Mouse (Mus musculus) heart, embryonic 12.5 days (tissue): Measurements from ENCODE around the gene Acot2. TPM values are rescaled to one million over a fixed set of nuclear protein-coding genes. Genes with fewer than 3 reads are reported as not detected.
"Not testable (repeated sequence)": the region's sequence is repeated elsewhere in the genome, so short reads cannot be mapped to it uniquely, and the experiment has no call there.

Experiments
- ATAC-seq: fragments of 200-750 bp; cut with Nextera tagmentation; 2 replicates; pipeline ENCODE4 v1.8.0; 2017; ENCODE audit warnings: moderate TSS enrichment, moderate library complexity; ENCODE audit not compliant: insufficient number of reproducible peaks, low FRiP score
- H3K27ac ChIP-seq: fragments of 300-500 bp; sonication (generic); 2 replicates; pipeline ENCODE4 v1.5.1; 2016; ENCODE audit warnings: mild to moderate bottlenecking, moderate library complexity; ENCODE audit not compliant: poor library complexity, severe bottlenecking
- H3K27me3 ChIP-seq: fragments of 300-500 bp; sonication (generic); replicated peaks from 2 replicates; pipeline ENCODE4 v1.6.1; 2016; ENCODE audit warnings: mild to moderate bottlenecking, moderate library complexity
- H3K36me3 ChIP-seq: fragments of 300-500 bp; sonication (generic); 2 replicates; pipeline ENCODE4 v1.6.1; 2016; ENCODE audit warnings: mild to moderate bottlenecking, moderate library complexity
- H3K4me1 ChIP-seq: fragments of 300-500 bp; sonication (generic); replicated peaks from 2 replicates; pipeline ENCODE4 v1.6.1; 2016; ENCODE audit warnings: mild to moderate bottlenecking
- H3K4me2 ChIP-seq: fragments of 300-500 bp; sonication (generic); 2 replicates; pipeline ENCODE4 v1.6.1; 2016; ENCODE audit warnings: mild to moderate bottlenecking, moderate library complexity
- H3K4me3 ChIP-seq: fragments of 300-500 bp; sonication (generic); 2 replicates; pipeline ENCODE4 v1.5.1; 2016; ENCODE audit warnings: mild to moderate bottlenecking
- H3K9ac ChIP-seq: fragments of 300-500 bp; sonication (generic); 2 replicates; pipeline ENCODE4 v1.6.1; 2016; ENCODE audit warnings: mild to moderate bottlenecking, moderate library complexity
- H3K9me3 ChIP-seq: fragments of 300-500 bp; sonication (generic); replicated peaks from 2 replicates; pipeline ENCODE4 v1.6.1; 2016; ENCODE audit warnings: mild to moderate bottlenecking, moderate library complexity
- WGBS: fragments of 180-500 bp; shearing (Covaris S2); methylation state at CpG from one replicate; pipeline ENCODE4 v1.1.7; 2016; 5-methylcytosine and 5-hydroxymethylcytosine counted together
- polyA plus RNA-seq: library from polyadenylated mRNA; unstranded; fragments of >200 nt; fragmentation: Nextera tagmentation; extraction: Ambion mirVana; gene quantifications from 2 replicates; pipeline ENCODE4 v1.2.1, GENCODE M21; 2016

The Acot2 gene
- polyA plus RNA-seq, 1 experiment from 2014 or later: 45.1 TPM

- not testable (repeated sequence) for H3K27me3 ChIP-seq, H3K36me3 ChIP-seq, H3K4me1 ChIP-seq, H3K27ac ChIP-seq, ATAC-seq, H3K9me3 ChIP-seq
- Histone ChIP-seq H3K4me2 (peak within 1 kb of the TSS; percentile 85), H3K4me3 (peak within 1 kb of the TSS; percentile 56), H3K9ac (peak within 1 kb of the TSS; percentile 73)
- 8% methylated on average over 32 of the region's 32 CpGs for WGBS
Observed at GRCm38 (mm10) chr12:84038241-84038640, 50.6 kb downstream of the Acot2 start, which contains the start of gene Acot4. TSS of gene Acot4 (plus strand) at chr12:84038379.

GRCm38 (mm10) chr12:84038691-84039111, 51.0 kb downstream of the Acot2 start, which contains the start of gene Gm49366:
TSS of gene Gm49366 (plus strand) at chr12:84038935.
- Histone ChIP-seq H3K9ac (peak within 1 kb of the TSS; percentile 73), H3K4me2 (peak within 1 kb of the TSS; percentile 85), H3K4me3 (peak within 1 kb of the TSS; percentile 56)
- H3K27ac ChIP-seq, H3K27me3 ChIP-seq, H3K36me3 ChIP-seq, H3K4me1 ChIP-seq, ATAC-seq, H3K9me3 ChIP-seq: not testable (repeated sequence)
- 1% methylated on average over 39 of the region's 39 CpGs for WGBS

DNA sequence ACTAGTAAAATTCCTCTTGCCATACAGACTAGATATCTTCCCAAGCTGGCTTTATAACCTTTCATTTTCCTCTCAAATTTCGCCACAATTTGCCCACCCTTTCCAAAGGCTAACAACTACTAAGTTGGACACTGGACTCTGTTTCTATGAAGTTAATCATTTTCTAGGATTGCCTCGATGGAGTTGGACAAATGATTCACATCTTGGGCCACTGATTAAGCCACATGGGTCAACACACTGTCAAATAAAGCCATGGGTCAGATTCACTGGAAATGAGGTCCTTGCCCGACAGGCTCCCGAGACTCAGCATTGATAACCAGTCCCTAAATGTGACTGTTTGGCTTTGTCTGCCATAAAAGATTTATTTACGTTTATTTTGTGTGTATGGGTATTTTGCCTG, 54.6 kb downstream of the Acot2 start:
- peaks cover 9% of the 10 kb centered on the region for H3K9me3 ChIP-seq
- 82% methylated on average over 5 of the region's 5 CpGs for WGBS
- no peak overlapping the region for H3K4me3 ChIP-seq
- no peak for ATAC-seq
- peaks cover 4% of the 10 kb centered on the region; the same call in 1 of the 2 replicates for H3K27me3 ChIP-seq
- H3K4me1 ChIP-seq: no peaks in the 10 kb centered on the region
- H3K4me2 ChIP-seq: no peak overlapping the region
- no peaks in the 10 kb centered on the region for H3K36me3 ChIP-seq
- no peak overlapping the region for H3K27ac ChIP-seq
- no peak overlapping the region for H3K9ac ChIP-seq

Other genes with a start within 250 kb of the Acot2 start
- gene Papln, start 224.2 kb upstream of the Acot2 start, polyA plus RNA-seq: 0.22 and 0.23 TPM in 2 replicates
- 40.6 and 43.7 TPM in 2 replicates for gene Numb, start 65.9 kb upstream of the Acot2 start, polyA plus RNA-seq
- 14.7 and 16.5 TPM in 2 replicates for gene Riox1, start 37.3 kb upstream of the Acot2 start, polyA plus RNA-seq
- not detected in 2 replicates for gene Heatr4, start 3.0 kb upstream of the Acot2 start, polyA plus RNA-seq
- gene Acot1, start 21.6 kb downstream of the Acot2 start, polyA plus RNA-seq: 20.0 and 21.3 TPM in 2 replicates
- gene Acot4, start 50.5 kb downstream of the Acot2 start, polyA plus RNA-seq: 0.36 and 0.64 TPM in 2 replicates
- not detected in 2 replicates for gene Gm49366, start 51.1 kb downstream of the Acot2 start, polyA plus RNA-seq
- 0.27 and 0.64 TPM in 2 replicates for gene Acot3, start 64.3 kb downstream of the Acot2 start, polyA plus RNA-seq
- gene Acot5, start 81.5 kb downstream of the Acot2 start, polyA plus RNA-seq: 0.22 TPM in 1 of 2 replicates, not detected in the other
- 0.64 and 1.1 TPM in 2 replicates for gene Acot6, start 112.8 kb downstream of the Acot2 start, polyA plus RNA-seq
- 4.4 and 5.4 TPM in 2 replicates for gene Dnal1, start 126.5 kb downstream of the Acot2 start, polyA plus RNA-seq
- gene Pnma1, start 160.6 kb downstream of the Acot2 start, polyA plus RNA-seq: 0.40 and 0.68 TPM in 2 replicates
- gene Elmsan1, start 231.0 kb downstream of the Acot2 start, polyA plus RNA-seq: 8.7 and 10.6 TPM in 2 replicates